Mouse (Mus musculus): Measurements from ENCODE around the gene Qtrt2. TPM values are rescaled to one million over a fixed set of nuclear protein-coding genes. Genes with fewer than 3 reads are reported as not detected.

Qtrt2 gene
- total RNA-seq, 2 experiments from 2014 or later = 38.8 to 40.7 TPM

DNA sequence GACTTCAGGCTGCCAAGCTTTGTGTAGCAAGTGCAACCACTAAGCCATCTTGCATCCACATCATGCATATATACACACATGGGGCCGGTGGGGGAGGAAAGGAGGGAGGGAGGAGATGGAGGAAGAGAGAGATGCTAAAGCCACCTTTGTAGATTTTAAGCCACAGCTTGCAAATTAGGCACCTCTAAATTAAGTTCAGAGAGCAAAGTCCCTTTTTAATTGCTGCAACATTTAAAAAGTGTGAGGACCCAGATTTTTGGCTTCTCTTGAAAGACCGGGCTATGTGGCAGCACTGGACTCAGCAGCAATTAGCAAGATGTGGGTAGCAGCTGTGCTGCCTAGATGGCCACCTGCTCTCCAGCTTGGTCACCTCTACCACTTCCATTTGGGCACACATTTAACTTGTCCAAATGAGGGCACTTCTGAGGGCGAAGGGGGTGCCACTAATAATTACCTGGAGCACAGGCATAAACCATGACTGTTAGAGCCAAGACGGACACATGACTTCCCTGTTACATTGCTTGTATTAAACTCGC, 67.6 kb downstream of the Qtrt2 start:
- no peak for DNase-seq (ENCODE audit: low spot score in 2 of 2)
- TF ChIP-seq CTCF (conservative IDR thresholded peaks at IDR 0.05) = no peak
- H3K27ac ChIP-seq = no peak overlapping the region
- no peak overlapping the region for H3K4me3 ChIP-seq

DNA sequence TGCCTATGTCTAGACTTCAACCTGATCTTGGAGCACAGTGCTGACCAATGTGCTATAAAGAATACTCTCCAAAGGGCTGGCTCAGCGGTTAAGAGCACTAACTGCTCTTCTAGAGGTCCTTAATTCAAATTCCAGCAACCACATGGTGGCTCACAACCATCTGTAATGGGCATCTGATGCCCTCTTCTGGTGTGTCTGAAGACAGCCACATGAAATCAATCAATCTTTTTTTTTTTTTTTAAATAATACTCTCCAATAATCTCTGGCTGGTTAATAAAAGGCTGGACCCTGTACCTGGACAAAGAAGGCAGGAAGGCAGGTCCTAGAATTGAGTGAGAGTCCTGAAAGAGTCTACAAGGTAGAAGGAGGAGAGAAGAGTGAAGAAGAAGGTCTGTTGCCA, 76.8 kb downstream of the Qtrt2 start:
- H3K27ac ChIP-seq = no peak overlapping the region
- no peak for DNase-seq (ENCODE audit: low spot score in 2 of 2)
- peak; percentile 32 for TF ChIP-seq CTCF (conservative IDR thresholded peaks at IDR 0.05)
- no peak overlapping the region for H3K4me3 ChIP-seq

DNA sequence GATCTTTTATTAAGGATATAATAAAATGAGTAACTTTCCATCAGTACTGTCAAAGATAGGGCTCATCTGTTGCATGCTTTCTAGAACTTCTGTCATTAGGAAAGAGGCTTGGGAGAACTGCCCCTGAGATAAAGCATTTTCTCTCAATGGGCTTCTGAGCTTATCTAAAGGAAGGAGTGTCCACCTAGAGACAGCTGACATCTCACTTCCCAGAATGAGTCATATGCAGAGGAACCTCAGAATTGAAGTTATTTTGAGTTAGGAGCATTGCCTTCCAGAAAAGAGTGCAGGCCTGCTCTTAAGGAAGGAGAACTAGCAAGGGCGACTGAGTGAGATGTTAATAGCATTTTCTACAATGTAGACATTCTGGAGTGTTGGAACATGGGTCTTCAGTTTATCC, 85.4 kb downstream of the Qtrt2 start:
- no peak for DNase-seq (ENCODE audit: low spot score in 2 of 2)
- H3K27ac ChIP-seq = no peak overlapping the region
- no peak for TF ChIP-seq CTCF (conservative IDR thresholded peaks at IDR 0.05)
- H3K4me3 ChIP-seq = no peak overlapping the region

DNA sequence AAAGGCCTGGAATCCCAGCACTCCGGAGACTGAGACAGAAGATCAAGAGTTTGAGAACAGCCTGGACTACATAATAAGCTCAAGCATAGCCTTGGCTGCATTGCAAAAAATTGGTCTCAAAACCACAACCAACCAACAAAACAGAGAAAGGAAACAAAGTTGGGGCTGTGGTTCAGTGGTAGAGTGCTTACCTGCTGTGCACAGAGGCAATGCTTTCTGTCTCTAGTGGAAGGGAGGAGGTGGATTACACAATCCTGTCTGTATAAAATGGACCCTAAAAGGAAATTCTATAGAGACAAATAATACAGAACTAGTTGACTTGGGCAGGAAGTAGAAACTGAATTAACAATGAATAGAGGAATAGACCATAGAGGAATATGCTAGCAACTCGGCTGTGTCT, 94.7 kb downstream of the Qtrt2 start:
- no peak for TF ChIP-seq CTCF (conservative IDR thresholded peaks at IDR 0.05)
- DNase-seq (ENCODE audit: low spot score in 2 of 2) = no peak
- Histone ChIP-seq H3K4me3 (no peak overlapping the region), H3K27ac (no peak overlapping the region)

DNA sequence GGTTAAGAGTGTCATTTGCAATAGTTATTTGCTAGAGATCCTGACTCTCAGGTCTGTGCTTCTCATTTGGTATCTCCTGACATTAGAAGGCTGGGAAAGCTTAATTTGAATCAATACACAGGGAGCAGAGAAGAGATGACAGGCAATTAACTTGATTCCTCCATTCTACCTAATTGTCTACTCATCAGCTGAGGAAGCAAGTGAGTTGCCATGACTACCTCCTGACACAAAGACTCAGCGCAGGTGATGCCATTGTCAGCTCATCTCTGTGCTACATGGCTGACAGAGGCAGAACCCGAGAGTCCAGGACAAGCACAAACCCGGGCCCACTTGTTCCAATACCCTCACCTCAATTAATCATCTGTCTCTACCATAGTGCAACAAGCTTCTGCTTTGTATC, 99.1 kb downstream of the Qtrt2 start:
- TF ChIP-seq CTCF (conservative IDR thresholded peaks at IDR 0.05) = no peak

DNA sequence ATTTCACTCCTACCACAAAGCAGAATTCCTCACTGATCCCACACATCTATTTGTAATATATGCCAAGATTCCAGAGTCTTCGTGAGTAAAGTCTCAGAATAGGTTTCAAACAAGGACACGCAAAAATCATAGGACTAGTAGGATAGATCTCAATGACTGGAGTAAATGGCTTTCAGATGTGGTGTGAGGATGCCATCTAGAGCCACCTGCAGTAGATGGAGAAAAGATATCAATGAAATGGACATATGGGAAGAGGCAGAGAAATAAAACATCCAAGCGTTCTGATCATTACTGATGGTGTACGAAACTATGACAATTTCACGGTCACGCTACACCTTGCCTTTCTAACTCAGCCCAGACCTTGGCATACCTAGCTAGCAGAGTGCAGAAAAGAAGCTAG, 108.2 kb downstream of the Qtrt2 start:
- H3K27ac ChIP-seq = no peak overlapping the region
- DNase-seq (ENCODE audit: low spot score in 2 of 2) = peak in 1 of 2 experiments; percentile 34
- TF ChIP-seq CTCF (conservative IDR thresholded peaks at IDR 0.05) = peak; percentile 52
- no peak overlapping the region for H3K4me3 ChIP-seq

More for the DNA sequence above, 99.1 kb downstream of the Qtrt2 start:
- no peak overlapping the region for H3K4me3 ChIP-seq
- H3K27ac ChIP-seq = no peak overlapping the region
- DNase-seq (ENCODE audit: low spot score in 2 of 2) = no peak

DNA sequence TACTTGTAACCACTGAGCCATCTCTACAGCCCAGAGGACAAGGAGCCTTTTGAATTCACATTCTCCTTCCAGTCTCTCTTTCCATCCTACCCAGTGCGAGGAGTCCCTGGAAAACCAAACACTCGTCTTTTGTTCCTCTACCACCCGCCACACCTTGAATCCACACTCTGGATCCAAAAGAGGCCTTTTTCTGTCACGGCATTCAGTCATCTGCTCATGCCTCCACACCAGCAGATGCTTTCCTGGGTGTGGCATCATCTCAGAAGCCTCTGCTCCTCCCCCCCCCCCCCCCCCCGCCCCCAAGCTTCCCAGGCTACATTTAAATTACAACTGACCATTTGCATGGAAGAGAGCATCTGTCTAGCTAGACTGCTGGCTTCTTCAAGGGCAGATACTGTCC, 110.3 kb downstream of the Qtrt2 start:
- Histone ChIP-seq H3K4me3 (no peak overlapping the region), H3K27ac (no peak overlapping the region)
- no peak for TF ChIP-seq CTCF (conservative IDR thresholded peaks at IDR 0.05)
- DNase-seq (ENCODE audit: low spot score in 2 of 2) = no peak

DNA sequence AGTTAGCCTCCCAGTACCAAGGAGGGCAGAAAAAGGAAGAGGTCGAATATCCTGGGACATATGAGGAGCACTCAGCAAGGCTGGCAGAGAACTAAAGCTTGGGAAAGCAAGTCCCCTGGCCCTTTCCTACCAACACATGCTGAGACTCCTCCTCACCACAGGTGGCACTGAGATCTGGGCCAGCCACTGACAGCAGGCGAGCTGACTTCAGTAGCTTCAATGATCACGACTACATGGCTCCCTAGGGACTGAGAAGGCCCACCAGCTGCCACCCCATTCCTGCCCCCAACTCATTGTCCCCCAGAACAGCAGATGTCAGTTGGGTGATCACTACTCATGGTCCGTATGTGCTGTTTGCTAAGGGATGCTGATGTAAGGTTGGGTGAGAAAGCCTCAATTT, 112.0 kb downstream of the Qtrt2 start:
- DNase-seq (ENCODE audit: low spot score in 2 of 2) = peak; percentile 41 to 47
- peak overlapping the region; percentile 46; the same call in 1 of the 2 replicates for H3K27ac ChIP-seq
- H3K4me3 ChIP-seq = no peak overlapping the region
- no peak for TF ChIP-seq CTCF (conservative IDR thresholded peaks at IDR 0.05)

Other genes with a start within 250 kb of the Qtrt2 start
- gene Drd3, start 172.8 kb downstream of the Qtrt2 start, total RNA-seq (2021) = under 1 TPM in 1 of 2 experiments, not detected in 1; 0.29 TPM
- 1 to 10 TPM; 4.8 to 5.1 TPM for gene Ccdc191, start 37.0 kb downstream of the Qtrt2 start, total RNA-seq (2021)
- gene Zdhhc23, start 53.0 kb upstream of the Qtrt2 start, total RNA-seq (2021) = 10 to 100 TPM; 43.4 to 49.1 TPM
- gene Gramd1c, start 136.5 kb upstream of the Qtrt2 start, total RNA-seq (2021) = 1 to 10 TPM; 4.6 to 5.1 TPM
- 100 to 1,000 TPM; 535 to 581 TPM for gene Atp6v1a, start 212.9 kb upstream of the Qtrt2 start, total RNA-seq (2021)
- 10 to 100 TPM; 59.2 to 61.1 TPM for gene Naa50, start 213.0 kb upstream of the Qtrt2 start, total RNA-seq (2021)
- gene Usf3, start 246.4 kb upstream of the Qtrt2 start, total RNA-seq (2021) = 10 to 100 TPM; 41.4 to 43.0 TPM